Mouse (Mus musculus) limb, embryonic 11.5 days (tissue): ENCODE results near the gene Cfap58. TPM values are rescaled to one million over a fixed set of nuclear protein-coding genes. Genes with fewer than 3 reads are reported as not detected.

Experiments
- ATAC-seq: fragments of 200-750 bp; cut with Nextera tagmentation; 2 replicates; pipeline ENCODE4 v1.8.0; 2017; ENCODE audit warnings: low read depth; ENCODE audit not compliant: insufficient number of reproducible peaks, low FRiP score, low TSS enrichment
- DNase-seq: peaks from one replicate; pipeline ENCODE4 v3.0.0-alpha.2; 2015; ENCODE audit warnings: low spot score
- H3K27ac ChIP-seq: fragments of 300-500 bp; sonication (generic); replicated peaks from 2 replicates; pipeline ENCODE4 v1.5.1; 2014; ENCODE audit warnings: low read depth, mild to moderate bottlenecking, low read length
- H3K27me3 ChIP-seq: fragments of 300-500 bp; sonication (generic); 2 replicates; pipeline ENCODE4 v1.6.1; 2014; ENCODE audit warnings: mild to moderate bottlenecking, low read length, mixed read lengths; ENCODE audit not compliant: control insufficient read depth, insufficient read depth
- H3K36me3 ChIP-seq: fragments of 300-500 bp; sonication (generic); 2 replicates; pipeline ENCODE4 v1.6.1; 2014; ENCODE audit warnings: mild to moderate bottlenecking, low read length, moderate library complexity, mixed read lengths; ENCODE audit not compliant: control insufficient read depth, insufficient read depth
- H3K4me1 ChIP-seq: fragments of 300-500 bp; sonication (generic); 2 replicates; pipeline ENCODE4 v1.6.1; 2014; ENCODE audit warnings: low read length, mixed read lengths; ENCODE audit not compliant: control insufficient read depth, insufficient read depth
- H3K4me2 ChIP-seq: fragments of 300-500 bp; sonication (generic); 2 replicates; pipeline ENCODE4 v1.6.1; 2014; ENCODE audit warnings: low read depth, mild to moderate bottlenecking, moderate library complexity; ENCODE audit not compliant: severe bottlenecking
- H3K4me3 ChIP-seq: fragments of 300-500 bp; sonication (generic); 2 replicates; pipeline ENCODE4 v1.5.1; 2014; ENCODE audit warnings: low read depth, low read length
- H3K9ac ChIP-seq: fragments of 300-500 bp; sonication (generic); 2 replicates; pipeline ENCODE4 v1.6.1; 2014; ENCODE audit warnings: mild to moderate bottlenecking, low read length
- H3K9me3 ChIP-seq: fragments of 300-500 bp; sonication (generic); 2 replicates; pipeline ENCODE4 v1.6.1; 2016; ENCODE audit warnings: low read length; ENCODE audit not compliant: control insufficient read depth
- WGBS: fragments of 180-500 bp; shearing (Covaris S2); extraction: QIAGEN DNeasy Blood & Tissue Kit; methylation state at CpG from one replicate; pipeline ENCODE4 v1.1.7; 2014; 5-methylcytosine and 5-hydroxymethylcytosine counted together
- polyA plus RNA-seq: library from polyadenylated mRNA; unstranded; fragments of >200 nt; fragmentation: Nextera tagmentation; extraction: Ambion mirVana; gene quantifications from 2 replicates; pipeline ENCODE4 v1.2.1, GENCODE M21; 2014

Gene Cfap58
- polyA plus RNA-seq, 1 experiment from 2014 or later = 0.09 TPM

DNA sequence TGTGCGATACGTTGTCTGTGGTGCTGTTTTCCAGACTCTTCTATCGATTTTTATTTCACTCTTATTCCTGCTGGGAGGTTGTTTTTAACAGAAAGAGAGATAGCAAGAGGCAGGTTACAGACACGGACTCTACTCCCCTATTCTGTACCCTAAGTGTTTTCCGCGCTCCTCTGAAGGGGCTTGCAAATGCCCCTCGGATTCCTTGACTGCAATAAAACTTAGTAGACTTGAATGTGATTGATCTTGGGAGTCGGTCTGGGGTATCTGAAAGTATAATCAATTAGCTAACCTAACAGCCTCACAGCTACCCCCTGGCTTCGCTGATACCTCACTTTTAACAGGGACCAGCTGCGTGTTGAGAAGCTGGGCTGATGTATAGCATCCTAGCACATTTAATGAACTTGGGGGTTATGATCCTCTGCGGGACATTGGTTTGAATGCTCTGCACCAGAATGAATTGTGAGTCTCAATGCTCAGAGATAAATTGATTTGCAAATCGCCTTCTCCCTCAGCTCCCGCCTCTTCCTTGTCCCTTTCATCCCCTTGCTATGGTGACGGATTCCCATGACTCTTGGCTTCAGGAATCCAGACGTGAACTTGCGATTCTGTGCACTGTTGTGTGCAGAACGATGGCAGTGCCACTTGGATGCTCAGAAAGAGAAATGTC, 31.7 kb downstream of the Cfap58 start:
- Histone ChIP-seq H3K27me3 (no peaks in the 10 kb centered on the region), H3K36me3 (no peaks in the 10 kb centered on the region), H3K4me1 (no peaks in the 10 kb centered on the region), H3K9ac (no peak overlapping the region), H3K4me3 (no peak overlapping the region), H3K27ac (no peak overlapping the region), H3K9me3 (no peaks in the 10 kb centered on the region), H3K4me2 (no peak overlapping the region)
- ATAC-seq = no peak
- no peak for DNase-seq
- 44% methylated on average over 17 of the region's 17 CpGs for WGBS

DNA sequence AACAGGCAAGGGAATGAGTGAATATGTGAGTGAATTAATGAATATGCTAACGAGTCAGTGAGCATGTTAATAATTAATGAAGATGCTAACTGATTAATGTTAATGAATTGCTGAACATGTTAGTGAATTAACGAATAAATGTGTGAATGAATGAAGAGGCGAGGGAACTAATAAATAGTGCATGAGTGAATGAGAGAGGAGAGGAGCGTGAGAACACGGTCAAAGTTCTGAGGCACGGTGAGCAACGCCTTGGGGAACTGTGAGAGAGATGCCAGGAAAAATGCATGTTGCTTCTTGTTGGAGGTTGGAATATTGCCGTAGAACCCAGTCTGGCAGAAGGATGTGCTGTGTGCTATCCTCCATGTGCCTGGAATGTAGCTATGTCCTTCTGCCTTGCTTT, 33.6 kb downstream of the Cfap58 start:
- Histone ChIP-seq H3K9ac (no peak overlapping the region), H3K27me3 (no peaks in the 10 kb centered on the region), H3K9me3 (no peaks in the 10 kb centered on the region), H3K4me1 (no peaks in the 10 kb centered on the region), H3K36me3 (no peaks in the 10 kb centered on the region), H3K4me2 (no peak overlapping the region), H3K27ac (no peak overlapping the region), H3K4me3 (no peak overlapping the region)
- DNase-seq (no peak), ATAC-seq (no peak)
- WGBS = 93% methylated on average over 8 of the region's 8 CpGs

DNA sequence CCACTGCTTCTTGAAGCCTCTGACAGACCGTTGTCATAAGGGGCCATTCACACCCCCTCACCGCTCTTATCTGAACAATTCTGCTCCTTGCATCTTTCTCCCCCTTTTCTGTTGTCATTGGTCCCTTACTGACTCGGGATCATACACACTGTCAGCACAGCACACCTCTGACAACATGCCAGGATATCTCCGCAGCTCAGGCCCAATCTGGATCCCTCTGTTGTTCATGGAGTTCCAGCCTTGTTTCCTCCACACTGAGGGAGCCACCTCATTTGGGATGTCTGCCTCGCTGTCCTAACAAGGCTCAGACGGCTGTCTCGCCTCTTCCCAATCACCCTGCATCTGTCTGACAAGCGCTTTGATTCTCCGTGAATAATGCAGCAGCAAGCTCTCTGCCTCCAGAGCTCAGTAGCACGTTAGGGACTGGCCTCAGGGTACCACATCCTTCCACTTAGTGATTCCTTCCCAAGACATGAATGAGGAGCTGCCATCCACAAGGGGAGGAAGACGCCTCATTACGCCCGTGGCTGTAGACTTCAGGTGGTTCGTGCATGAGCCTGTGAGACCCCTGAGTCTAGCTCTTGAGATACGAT, 40.7 kb downstream of the Cfap58 start:
- Histone ChIP-seq H3K9ac (no peak overlapping the region), H3K9me3 (no peaks in the 10 kb centered on the region), H3K27me3 (no peaks in the 10 kb centered on the region), H3K4me2 (no peak overlapping the region), H3K36me3 (no peaks in the 10 kb centered on the region), H3K27ac (no peak overlapping the region), H3K4me1 (no peaks in the 10 kb centered on the region), H3K4me3 (no peak overlapping the region)
- WGBS = 65% methylated on average over 15 of the region's 15 CpGs
- ATAC-seq (no peak), DNase-seq (no peak)

DNA sequence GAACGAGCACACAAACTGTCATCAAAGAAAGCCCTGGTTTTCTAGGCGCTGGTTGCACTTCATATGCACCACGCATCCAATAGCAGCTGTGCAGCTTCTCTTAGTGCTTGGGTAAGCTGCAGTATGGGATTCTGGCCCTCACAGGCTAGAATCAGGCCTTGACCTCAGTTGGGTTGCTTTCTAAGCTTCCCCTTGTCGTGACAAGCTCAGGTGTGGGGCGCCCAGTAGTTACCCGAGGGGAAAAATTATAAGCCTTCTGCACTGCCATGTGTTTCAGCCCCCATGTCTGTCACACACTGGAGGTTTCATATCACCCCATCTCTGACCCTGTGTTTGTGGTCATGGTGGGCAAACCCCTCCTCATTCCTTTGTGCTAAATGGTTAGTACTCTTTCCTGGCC, 42.0 kb downstream of the Cfap58 start:
- Histone ChIP-seq H3K4me1 (no peaks in the 10 kb centered on the region), H3K4me2 (no peak overlapping the region), H3K9me3 (no peaks in the 10 kb centered on the region), H3K36me3 (no peaks in the 10 kb centered on the region), H3K9ac (no peak overlapping the region), H3K4me3 (no peak overlapping the region), H3K27me3 (no peaks in the 10 kb centered on the region), H3K27ac (no peak overlapping the region)
- WGBS = 81% methylated on average over 6 of the region's 6 CpGs
- no peak for ATAC-seq
- no peak for DNase-seq

DNA sequence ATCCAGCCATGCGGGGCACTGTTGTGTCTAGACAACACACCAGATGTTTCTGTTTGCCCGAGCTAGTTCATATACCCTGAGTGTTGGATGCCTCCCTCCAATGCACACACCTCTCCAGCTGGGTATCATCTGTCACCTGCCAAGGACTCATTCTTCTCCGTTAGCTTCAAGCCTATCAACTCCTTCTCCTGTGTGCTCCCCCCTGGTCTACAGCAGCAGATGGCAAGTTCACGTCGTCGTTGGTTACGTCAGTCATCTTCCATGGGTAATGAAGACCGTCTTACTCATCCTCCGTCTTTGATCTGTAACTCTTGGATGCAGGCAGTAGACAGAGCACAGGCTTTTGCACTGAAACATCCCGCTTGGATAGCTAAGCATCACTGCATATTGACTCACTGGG, 42.8 kb downstream of the Cfap58 start:
- 62% methylated on average over 10 of the region's 10 CpGs for WGBS
- H3K27ac ChIP-seq = no peak overlapping the region
- H3K4me1 ChIP-seq = no peaks in the 10 kb centered on the region
- ATAC-seq (no peak), DNase-seq (no peak)
- H3K9ac ChIP-seq = no peak overlapping the region
- no peaks in the 10 kb centered on the region for H3K36me3 ChIP-seq
- H3K9me3 ChIP-seq = no peaks in the 10 kb centered on the region
- no peak overlapping the region for H3K4me3 ChIP-seq
- H3K27me3 ChIP-seq = no peaks in the 10 kb centered on the region
- H3K4me2 ChIP-seq = no peak overlapping the region

DNA sequence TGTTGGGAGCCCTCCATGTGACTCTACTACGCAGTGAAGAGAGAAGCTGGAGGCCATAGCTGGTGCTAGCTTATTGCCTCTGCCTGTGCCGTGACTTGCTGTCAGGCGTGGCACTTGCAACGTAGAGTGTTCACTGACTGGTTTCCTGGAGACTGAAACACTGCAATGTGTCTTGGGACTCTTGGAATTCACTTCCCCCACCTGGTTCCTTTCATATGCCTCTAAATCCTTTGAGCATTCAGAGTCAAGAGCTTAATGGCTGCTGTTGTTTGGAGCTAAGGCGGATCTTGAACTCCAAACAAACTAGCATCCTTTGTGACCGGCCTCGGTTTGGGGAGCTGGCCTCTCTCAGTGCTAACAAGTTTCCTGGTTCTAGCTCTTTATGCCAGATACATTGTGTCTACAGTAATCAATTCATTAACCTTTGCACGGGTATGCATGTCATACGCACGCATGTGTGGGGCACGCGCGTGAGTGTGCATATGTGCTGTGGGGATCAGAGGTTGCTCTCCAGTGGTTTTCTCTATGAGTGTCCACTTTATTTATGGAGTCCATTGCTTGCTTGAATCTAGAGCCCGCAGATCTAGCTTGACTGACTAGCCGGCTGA, 48.2 kb downstream of the Cfap58 start:
- Histone ChIP-seq H3K27me3 (no peaks in the 10 kb centered on the region), H3K9me3 (no peaks in the 10 kb centered on the region), H3K9ac (no peak overlapping the region), H3K36me3 (no peaks in the 10 kb centered on the region), H3K4me1 (no peaks in the 10 kb centered on the region), H3K27ac (no peak overlapping the region), H3K4me3 (no peak overlapping the region), H3K4me2 (no peak overlapping the region)
- WGBS = 91% methylated on average over 15 of the region's 15 CpGs
- no peak for DNase-seq
- ATAC-seq = no peak

DNA sequence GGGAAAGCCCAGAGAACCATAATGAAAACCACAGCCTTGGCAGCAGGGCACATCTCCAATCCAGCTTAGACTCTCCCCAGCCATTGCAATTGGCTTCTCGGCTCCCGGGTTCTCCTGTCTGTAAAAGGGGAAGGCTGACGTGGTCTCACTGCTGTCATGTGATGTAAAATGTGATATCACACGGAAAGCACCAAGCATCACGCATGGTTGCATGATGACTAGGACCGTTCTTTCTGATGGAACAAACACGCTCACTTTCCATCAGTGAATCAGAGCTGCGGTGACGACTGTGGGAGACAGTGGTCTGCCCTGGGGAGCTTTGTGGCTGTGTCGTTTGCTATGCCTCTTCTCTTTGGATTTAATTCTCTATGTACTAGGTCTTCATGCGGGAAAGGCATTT, 50.5 kb downstream of the Cfap58 start:
- no peak overlapping the region for H3K4me2 ChIP-seq
- no peaks in the 10 kb centered on the region for H3K9me3 ChIP-seq
- no peaks in the 10 kb centered on the region for H3K4me1 ChIP-seq
- H3K36me3 ChIP-seq = no peaks in the 10 kb centered on the region
- WGBS = 90% methylated on average over 11 of the region's 11 CpGs
- no peak overlapping the region for H3K27ac ChIP-seq
- no peaks in the 10 kb centered on the region for H3K27me3 ChIP-seq
- no peak overlapping the region for H3K4me3 ChIP-seq
- DNase-seq = no peak
- H3K9ac ChIP-seq = no peak overlapping the region
- no peak for ATAC-seq

DNA sequence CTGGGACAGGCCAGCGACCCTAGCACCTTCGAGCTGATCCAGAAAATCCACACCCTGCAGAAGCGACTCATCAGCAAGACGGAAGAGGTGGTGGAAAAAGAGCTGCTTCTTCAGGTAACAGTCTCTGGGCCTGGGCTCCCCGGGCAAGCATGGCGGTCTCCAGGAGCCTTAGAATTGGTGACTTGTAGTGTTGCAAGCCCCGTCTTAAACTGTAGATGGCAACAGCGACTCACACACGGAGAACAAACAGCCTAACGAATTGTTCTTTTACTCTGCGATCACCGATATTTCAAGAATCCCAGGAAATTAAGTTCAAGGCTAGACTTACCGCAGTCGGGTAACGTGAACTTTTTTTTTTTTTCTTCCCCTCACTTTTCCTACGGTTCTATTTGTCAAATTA, 51.0 kb downstream of the Cfap58 start:
- Histone ChIP-seq H3K9me3 (no peaks in the 10 kb centered on the region), H3K4me3 (no peak overlapping the region), H3K36me3 (no peaks in the 10 kb centered on the region), H3K4me2 (no peak overlapping the region), H3K27ac (no peak overlapping the region), H3K4me1 (no peaks in the 10 kb centered on the region), H3K27me3 (no peaks in the 10 kb centered on the region), H3K9ac (no peak overlapping the region)
- ATAC-seq (no peak), DNase-seq (peak; percentile 68)
- 25% methylated on average over 16 of the region's 16 CpGs for WGBS
